Mouse (Mus musculus) C2C12 (cell line): ENCODE measurements around the gene Srxn1.

Experiments used
- CEBPB ChIP-seq: IDR thresholded peaks from one replicate; pipeline ENCODE4 v1.6.1; 2011; ENCODE audit warnings: low read depth, mild to moderate bottlenecking, control low read depth, moderate library complexity
- CTCF ChIP-seq: IDR thresholded peaks from one replicate; pipeline ENCODE4 v1.5.1; 2011; ENCODE audit not compliant: control insufficient read depth, insufficient read depth, insufficient read length
- FOSL1 ChIP-seq: IDR thresholded peaks from one replicate; pipeline ENCODE4 v1.8.0; 2011; ENCODE audit warnings: mild to moderate bottlenecking, low read length; ENCODE audit not compliant: poor library complexity, insufficient read depth, severe bottlenecking
- MYOD1 ChIP-seq: IDR thresholded peaks from one replicate; pipeline ENCODE4 v1.6.1; 2011; ENCODE audit warnings: low read depth; ENCODE audit not compliant: control insufficient read depth, insufficient read length
- USF1 ChIP-seq: IDR thresholded peaks from one replicate; pipeline ENCODE4 v1.6.1; 2011; ENCODE audit warnings: low read depth, mild to moderate bottlenecking, control low read depth, moderate library complexity

DNA sequence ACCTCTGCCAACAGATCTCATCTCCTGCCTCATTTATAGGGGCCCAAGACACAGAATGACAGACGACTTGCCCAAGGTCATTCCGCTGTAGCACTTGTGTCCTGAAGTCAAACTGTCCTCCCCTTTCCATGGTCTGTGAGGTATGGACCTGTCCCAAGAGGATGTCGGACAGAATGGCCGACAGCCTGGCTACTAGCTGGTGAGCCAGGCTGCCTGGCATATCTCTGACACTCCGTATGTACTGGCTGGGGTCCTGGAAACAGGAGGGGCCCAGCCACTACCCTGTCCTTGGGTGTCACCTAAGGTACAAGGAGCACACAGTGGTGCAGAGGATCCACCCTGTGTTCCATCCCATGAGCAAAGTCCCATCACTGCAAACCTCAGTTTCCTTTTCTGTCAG lies 14.8 kb upstream of the Srxn1 start:
- TF ChIP-seq CTCF = no peak
- TF ChIP-seq USF1 = no peak
- no peak for TF ChIP-seq FOSL1
- TF ChIP-seq CEBPB = no peak
- TF ChIP-seq MYOD1 = no peak
